Mouse (Mus musculus) liver, postnatal 0 days (tissue): ENCODE measurements around the gene Mrps31.

Source experiments
- CTCF ChIP-seq: sonication (generic); IDR thresholded peaks from 2 replicates; pipeline ENCODE4 v1.5.1; 2016; ENCODE audit warnings: antibody characterized with exemption, low read depth
- EP300 ChIP-seq: IDR thresholded peaks from 2 replicates; pipeline ENCODE4 v1.6.1; 2016; ENCODE audit warnings: antibody characterized with exemption, low read depth, mild to moderate bottlenecking

- no peak for TF ChIP-seq EP300
- no peak for TF ChIP-seq CTCF
Measured at GRCm38 (mm10) chr8:22394471-22394870, 16.7 kb upstream of the Mrps31 start.
